Mouse (Mus musculus) limb, embryonic 14.5 days (tissue): Measurements from ENCODE around the gene Parp16. TPM values are rescaled to one million over a fixed set of nuclear protein-coding genes. Genes with fewer than 3 reads are reported as not detected.
"Not testable (repeated sequence)": the region's sequence is repeated elsewhere in the genome, so short reads cannot be mapped to it uniquely, and the experiment has no call there.

Source experiments
- ATAC-seq: fragments of 200-750 bp; cut with Nextera tagmentation; 2 replicates; pipeline ENCODE4 v1.8.0; 2017; ENCODE audit warnings: low read depth, moderate number of reproducible peaks, moderate TSS enrichment; ENCODE audit not compliant: low FRiP score
- DNase-seq: peaks from one replicate; pipeline ENCODE4 v3.0.0-alpha.2; 2015; ENCODE audit warnings: low spot score
- H3K27ac ChIP-seq: fragments of 300-500 bp; sonication (generic); replicated peaks from 2 replicates; pipeline ENCODE4 v1.5.1; 2014; ENCODE audit warnings: low read depth, mild to moderate bottlenecking, low read length, moderate library complexity, mixed read lengths
- H3K27me3 ChIP-seq: fragments of 300-500 bp; sonication (generic); 2 replicates; pipeline ENCODE4 v1.6.1; 2014; ENCODE audit warnings: low read length, mixed read lengths; ENCODE audit not compliant: control insufficient read depth, insufficient read depth
- H3K36me3 ChIP-seq: fragments of 300-500 bp; sonication (generic); 2 replicates; pipeline ENCODE4 v1.6.1; 2014; ENCODE audit warnings: mild to moderate bottlenecking, low read length, moderate library complexity, mixed read lengths; ENCODE audit not compliant: control insufficient read depth, insufficient read depth
- H3K4me1 ChIP-seq: fragments of 300-500 bp; sonication (generic); 2 replicates; pipeline ENCODE4 v1.6.1; 2014; ENCODE audit warnings: antibody characterized with exemption, low read length, mixed read lengths; ENCODE audit not compliant: control insufficient read depth, insufficient read depth
- H3K4me2 ChIP-seq: fragments of 300-500 bp; sonication (generic); replicated peaks from 2 replicates; pipeline ENCODE4 v1.6.1; 2014; ENCODE audit warnings: low read depth, mild to moderate bottlenecking, low read length, moderate library complexity; ENCODE audit not compliant: severe bottlenecking
- H3K4me3 ChIP-seq: fragments of 300-500 bp; sonication (generic); replicated peaks from 2 replicates; pipeline ENCODE4 v1.5.1; 2014; ENCODE audit warnings: low read length
- H3K9ac ChIP-seq: fragments of 300-500 bp; sonication (generic); 2 replicates; pipeline ENCODE4 v1.6.1; 2014; ENCODE audit warnings: mild to moderate bottlenecking, low read depth, low read length, moderate library complexity; ENCODE audit not compliant: severe bottlenecking
- H3K9me3 ChIP-seq: fragments of 300-500 bp; sonication (generic); 2 replicates; pipeline ENCODE4 v1.6.1; 2016; ENCODE audit warnings: low read length; ENCODE audit not compliant: control insufficient read depth
- POLR2A ChIP-seq: fragments of 200-500 bp; IDR thresholded peaks from 2 replicates; pipeline ENCODE4 v1.8.0; 2012; ENCODE audit warnings: inconsistent platforms, mild to moderate bottlenecking, moderate library complexity, borderline replicate concordance; ENCODE audit not compliant: insufficient read depth, insufficient read length; ENCODE audit errors: extremely low read depth
- WGBS: fragments of 180-500 bp; shearing (Covaris S2); extraction: QIAGEN DNeasy Blood & Tissue Kit; methylation state at CpG from one replicate; pipeline ENCODE4 v1.1.7; 2014; 5-methylcytosine and 5-hydroxymethylcytosine counted together
- polyA plus RNA-seq, 2 experiments: library from polyadenylated mRNA; depleted of rRNA in 1 of 2; stranded (reverse) in 1 of 2; unstranded in 1 of 2; fragments of >200 nt; fragmentation: Nextera tagmentation in 1 of 2; extraction: Ambion mirVana in 1 of 2; gene quantifications; 2 replicates each; pipeline versions ENCODE4 v1.2.1 to v1.2.3; 2012 to 2014

The Parp16 gene
- polyA plus RNA-seq, 2 experiments, result 7.6 TPM

DNA sequence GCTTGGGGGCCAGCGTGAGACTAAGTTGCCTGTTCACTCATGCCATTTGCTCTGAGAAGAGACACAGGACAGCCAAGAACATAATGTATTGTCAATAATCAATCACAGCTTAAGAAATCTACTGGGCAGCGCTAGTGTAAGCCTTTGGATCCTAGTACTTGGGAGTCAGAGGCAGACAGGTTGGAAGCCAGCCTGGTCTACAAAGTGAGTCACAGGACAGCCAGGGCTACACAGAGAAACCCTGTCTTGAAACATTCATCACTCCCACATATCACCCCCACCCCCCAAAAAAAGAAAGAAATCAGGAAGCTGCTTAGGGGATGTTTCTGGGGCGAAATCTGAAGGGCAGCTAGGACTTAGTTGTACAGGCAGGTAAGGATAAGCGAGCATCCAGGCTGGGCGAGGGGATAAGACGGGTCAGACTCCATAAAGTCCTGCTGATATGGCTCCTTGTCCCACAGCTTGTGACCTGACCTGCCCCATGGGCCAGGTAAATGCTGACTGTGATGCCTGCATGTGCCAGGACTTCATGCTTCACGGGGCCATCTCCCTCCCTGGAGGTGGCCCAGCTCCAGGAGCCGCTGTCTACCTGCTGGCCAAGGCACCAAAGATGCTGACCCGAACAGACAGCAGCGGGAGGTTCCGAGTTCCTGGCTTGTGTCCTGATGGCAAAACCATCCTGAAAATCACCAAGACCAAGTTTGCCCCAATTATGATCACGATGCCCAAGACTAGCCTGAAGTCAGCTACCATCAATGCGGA lies 78.1 kb downstream of the Parp16 start:
- H3K9ac ChIP-seq, result no peak overlapping the region

DNA sequence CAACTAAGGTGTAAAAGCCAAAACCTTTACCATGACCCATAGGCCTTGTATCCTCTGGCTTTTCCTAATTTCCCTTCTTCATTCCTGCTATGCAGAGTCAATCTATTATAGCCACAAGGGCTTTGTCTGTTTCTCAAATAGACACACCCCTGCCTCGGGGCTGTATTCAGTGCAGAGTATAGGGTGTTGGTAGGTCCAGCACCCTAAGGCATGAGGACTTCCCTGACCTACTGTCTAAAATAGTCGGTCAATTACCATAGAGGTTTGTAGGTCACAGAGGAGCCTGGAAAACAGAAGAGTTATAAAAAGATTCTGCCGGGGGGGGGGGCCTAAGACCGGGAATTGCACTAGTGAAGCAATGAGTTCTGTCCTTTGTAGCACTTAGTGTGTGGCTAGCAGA lies 78.7 kb downstream of the Parp16 start:
- TF ChIP-seq POLR2A, result no peak
- Histone ChIP-seq H3K9me3 (no peaks in the 10 kb centered on the region), H3K36me3 (no peaks in the 10 kb centered on the region), H3K27me3 (no peaks in the 10 kb centered on the region), H3K9ac (no peak overlapping the region), H3K27ac (no peak overlapping the region), H3K4me3 (no peak overlapping the region), H3K4me1 (no peaks in the 10 kb centered on the region), H3K4me2 (no peak overlapping the region)
- WGBS, result 69% methylated on average over 4 of the region's 4 CpGs
- DNase-seq (no peak), ATAC-seq (no peak)

More for the DNA sequence above, 78.1 kb downstream of the Parp16 start:
- 86% methylated on average over 13 of the region's 13 CpGs for WGBS
- Histone ChIP-seq H3K36me3 (no peaks in the 10 kb centered on the region), H3K27ac (no peak overlapping the region), H3K9me3 (no peaks in the 10 kb centered on the region), H3K4me1 (no peaks in the 10 kb centered on the region), H3K4me3 (no peak overlapping the region), H3K27me3 (no peaks in the 10 kb centered on the region), H3K4me2 (no peak overlapping the region)
- TF ChIP-seq POLR2A, result no peak
- no peak for ATAC-seq
- no peak for DNase-seq

DNA sequence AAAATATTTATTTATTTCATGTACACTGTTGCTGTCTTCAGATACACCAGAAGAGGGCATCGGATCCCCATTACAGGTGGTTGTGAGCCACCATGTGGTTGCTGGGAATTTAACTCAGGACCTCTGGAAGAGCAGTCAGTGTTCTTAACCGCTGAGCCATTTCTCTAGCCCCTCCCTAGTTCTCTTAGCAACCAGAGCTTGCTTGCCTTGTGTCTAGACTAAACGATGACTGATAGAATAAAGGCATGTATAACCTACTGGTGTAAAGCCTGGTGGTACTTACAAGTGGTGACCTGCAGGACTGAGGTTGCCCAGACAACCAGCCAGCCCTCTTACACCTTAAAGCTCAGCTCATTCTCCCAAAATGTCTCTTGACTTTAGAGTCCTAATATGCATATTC lies 79.7 kb downstream of the Parp16 start:
- H3K4me1 ChIP-seq, H3K4me2 ChIP-seq, DNase-seq, H3K27me3 ChIP-seq, H3K27ac ChIP-seq, H3K36me3 ChIP-seq, H3K9me3 ChIP-seq, H3K4me3 ChIP-seq, H3K9ac ChIP-seq, ATAC-seq: not testable (repeated sequence)
- WGBS, result 85% methylated on average over 3 of the region's 3 CpGs

DNA sequence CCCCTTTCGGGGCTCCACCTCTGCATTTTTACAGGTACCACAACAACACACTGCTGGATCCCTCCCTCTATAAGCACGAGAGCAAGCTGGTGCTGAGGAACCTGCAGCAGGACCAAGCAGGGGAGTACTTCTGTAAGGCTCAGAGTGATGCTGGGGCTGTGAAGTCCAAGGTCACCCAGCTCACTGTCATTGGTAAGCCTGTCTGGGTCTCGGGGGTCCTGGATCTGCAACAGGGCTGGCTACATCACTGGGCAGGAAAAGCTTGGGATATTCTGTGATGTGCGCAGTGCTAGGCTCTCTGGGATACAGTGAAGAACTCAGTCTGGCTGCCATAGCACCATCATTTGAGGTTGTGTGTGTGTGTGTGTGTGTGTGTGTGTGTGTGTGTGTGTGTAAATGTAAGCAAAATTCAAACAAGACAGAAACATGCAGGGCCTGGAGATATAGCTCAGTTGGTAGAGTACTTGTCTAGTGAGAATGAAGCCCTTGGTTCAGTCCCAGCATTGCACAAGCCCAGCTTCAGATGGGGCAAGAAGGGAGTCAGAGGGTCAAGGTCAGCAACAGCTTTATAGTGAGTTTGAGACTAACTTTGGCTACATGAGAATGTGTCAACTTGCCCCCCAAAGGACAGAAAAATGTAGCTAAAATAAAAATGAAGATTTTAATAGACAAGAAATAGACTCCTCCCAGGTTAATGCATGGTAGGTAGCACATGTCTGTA lies 80.8 kb downstream of the Parp16 start:
- 80% methylated on average over 4 of the region's 4 CpGs for WGBS
- Histone ChIP-seq H3K4me2 (no peak overlapping the region), H3K9ac (no peak overlapping the region), H3K36me3 (no peaks in the 10 kb centered on the region), H3K9me3 (no peaks in the 10 kb centered on the region), H3K27ac (no peak overlapping the region), H3K4me1 (no peaks in the 10 kb centered on the region), H3K4me3 (no peak overlapping the region), H3K27me3 (no peaks in the 10 kb centered on the region)
- ATAC-seq (no peak), DNase-seq (no peak)
- no peak for TF ChIP-seq POLR2A

DNA sequence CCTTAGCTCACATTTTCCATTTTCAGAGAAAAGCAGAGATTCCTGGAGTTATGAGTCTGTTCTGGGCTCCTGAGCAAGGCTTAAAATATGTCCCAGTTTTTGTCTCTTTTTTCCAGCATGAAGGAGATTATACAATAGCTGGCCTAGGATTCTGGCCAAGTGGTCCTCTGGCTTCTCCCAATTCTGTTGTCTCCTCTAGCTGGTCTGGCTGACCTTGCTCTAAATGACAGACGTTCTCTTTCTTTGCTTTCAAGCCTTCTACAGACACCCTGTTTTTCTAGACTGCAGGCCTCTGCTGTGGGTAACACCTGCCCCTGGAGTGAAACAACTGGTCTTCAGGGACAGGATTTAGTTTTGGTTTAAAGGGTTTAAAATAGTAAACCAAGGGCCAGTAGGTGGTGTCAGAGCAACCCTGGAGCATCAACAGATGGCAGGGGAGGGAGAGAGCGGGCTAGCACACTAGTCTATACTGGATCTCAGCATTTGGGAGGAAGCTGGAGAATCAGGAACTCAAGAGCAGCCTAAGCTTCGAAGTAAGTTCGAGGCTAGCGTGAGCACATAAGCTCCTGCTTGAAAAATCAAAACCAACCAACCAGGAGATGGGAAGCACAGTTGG lies 86.5 kb downstream of the Parp16 start:
- no peaks in the 10 kb centered on the region for H3K36me3 ChIP-seq
- no peak for ATAC-seq
- 71% methylated on average over 5 of the region's 5 CpGs for WGBS
- H3K27me3 ChIP-seq, result no peaks in the 10 kb centered on the region
- DNase-seq, result no peak
- H3K4me3 ChIP-seq, result no peak overlapping the region
- no peaks in the 10 kb centered on the region for H3K4me1 ChIP-seq
- H3K27ac ChIP-seq, result no peak overlapping the region
- no peaks in the 10 kb centered on the region for H3K9me3 ChIP-seq
- no peak overlapping the region for H3K9ac ChIP-seq
- no peak overlapping the region for H3K4me2 ChIP-seq
- TF ChIP-seq POLR2A, result no peak
